Mouse (Mus musculus): ENCODE results near the gene Crip1.

DNA sequence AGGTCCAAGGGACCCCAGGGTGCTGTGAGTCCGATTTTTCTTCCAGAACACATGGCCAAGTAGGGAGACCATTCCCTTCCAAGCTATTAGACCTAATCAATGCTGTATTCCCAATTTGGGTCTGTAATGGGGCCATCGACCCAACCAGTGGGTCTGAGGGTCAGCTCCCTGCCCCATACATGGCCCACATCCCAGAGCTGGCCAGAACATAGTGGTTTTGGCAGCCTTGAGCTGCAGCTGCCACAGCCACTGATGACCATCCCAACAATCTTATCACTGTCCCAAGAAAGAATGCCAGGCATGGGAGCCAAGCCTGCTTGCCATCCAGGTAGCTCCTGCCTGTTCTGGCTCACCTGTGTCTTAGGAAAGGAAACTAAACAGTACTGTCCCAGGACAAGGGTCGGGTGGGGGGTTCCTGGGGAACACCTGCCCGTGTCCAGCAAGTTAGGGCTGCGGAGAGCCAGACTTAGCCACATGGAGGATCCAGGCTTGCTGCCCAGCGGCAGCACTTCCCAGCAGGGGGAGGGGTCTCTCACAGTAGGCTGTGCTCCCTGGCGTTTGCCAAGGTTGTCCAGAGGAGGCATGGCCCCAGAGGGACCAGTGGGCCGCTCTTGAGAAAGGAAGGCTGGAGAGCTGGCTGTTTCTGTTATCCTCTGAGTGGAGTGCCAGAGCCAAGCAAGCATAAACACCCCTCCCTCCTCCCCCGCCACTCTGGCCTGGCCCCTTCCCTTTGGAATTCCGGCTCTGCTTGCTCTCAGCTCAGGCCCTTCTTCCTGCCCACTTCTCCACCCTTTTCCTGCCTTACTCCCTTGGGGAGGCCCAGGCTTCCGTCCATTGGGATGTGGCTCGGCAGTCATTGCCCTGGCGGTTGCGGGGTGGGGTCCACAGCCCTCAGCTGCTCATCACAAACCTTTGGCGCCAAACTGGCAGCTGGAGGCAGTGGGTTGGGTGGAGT lies 3.8 kb upstream of the Crip1 start:
- TF ChIP-seq ZNF384 (IDR thresholded peaks at IDR 0.05; ENCODE audit: low read depth, low read length) = no peak
- TF ChIP-seq ZC3H11A (IDR thresholded peaks at IDR 0.05; ENCODE audit: borderline replicate concordance, low read depth, low read length) = no peak
- no peak for TF ChIP-seq HCFC1 (IDR thresholded peaks at IDR 0.05; ENCODE audit: borderline replicate concordance, insufficient read depth, low read length)

All from ES-E14 (cell line).